Mouse (Mus musculus) kidney, postnatal 4 days (tissue): ENCODE results near the gene Inava.

Experiments
- DNase-seq, 2 experiments: peaks; one replicate each; pipeline ENCODE4 v3.0.0; 2021; ENCODE audit warnings: mixed read lengths in 2 of 2

Gene Inava

GRCm38 (mm10) chr1:136230201-136230600, 3.9 kb downstream of the Inava start:
- DNase-seq, result peak; percentile 57 to 78

- peak; percentile 66 to 79 for DNase-seq
Measured at GRCm38 (mm10) chr1:136229040-136229373, 5.1 kb downstream of the Inava start.

- peak; percentile 65 to 84 for DNase-seq
Measured at GRCm38 (mm10) chr1:136228328-136229039, 5.6 kb downstream of the Inava start.

- peak; percentile 69 to 80 for DNase-seq
Measured at GRCm38 (mm10) chr1:136227870-136228269, 6.2 kb downstream of the Inava start.

GRCm38 (mm10) chr1:136226626-136227025, 7.4 kb downstream of the Inava start:
- DNase-seq, result no peak

- DNase-seq, result no peak
Measured at GRCm38 (mm10) chr1:136225846-136226245, 8.2 kb downstream of the Inava start.

- DNase-seq, result no peak
Measured at GRCm38 (mm10) chr1:136223758-136224342, 10.2 kb downstream of the Inava start.

GRCm38 (mm10) chr1:136222386-136222785, 11.7 kb downstream of the Inava start:
- no peak for DNase-seq

- peak; percentile 36 to 56 for DNase-seq
Measured at GRCm38 (mm10) chr1:136220037-136220871, 13.8 kb downstream of the Inava start.

- no peak for DNase-seq
Measured at GRCm38 (mm10) chr1:136214304-136214703, 19.8 kb downstream of the Inava start.

GRCm38 (mm10) chr1:136212803-136213202, 21.3 kb downstream of the Inava start, which contains the start of gene Mroh3:
Gene Mroh3 (minus strand): TSS chr1:136212828.
- no peak for DNase-seq

- DNase-seq, result no peak
Measured at GRCm38 (mm10) chr1:136190033-136190432, 44.0 kb downstream of the Inava start.

GRCm38 (mm10) chr1:136179511-136180001, 54.5 kb downstream of the Inava start:
- no peak for DNase-seq

- DNase-seq, result no peak
Measured at GRCm38 (mm10) chr1:136178741-136179140, 55.3 kb downstream of the Inava start.

- DNase-seq, result peak in 1 of 2 experiments; percentile 38
Measured at GRCm38 (mm10) chr1:136177085-136177484, 57.0 kb downstream of the Inava start.

- DNase-seq, result peak; percentile 37 to 59
Measured at GRCm38 (mm10) chr1:136175183-136175582, 58.9 kb downstream of the Inava start.

- peak; percentile 40 to 68 for DNase-seq
Measured at GRCm38 (mm10) chr1:136174101-136174606, 59.9 kb downstream of the Inava start.

GRCm38 (mm10) chr1:136172696-136173095, 61.4 kb downstream of the Inava start:
- DNase-seq, result peak; percentile 34 to 62

GRCm38 (mm10) chr1:136170109-136170508, 64.0 kb downstream of the Inava start:
- peak; percentile 84 to 88 for DNase-seq

GRCm38 (mm10) chr1:136167657-136168056, 66.4 kb downstream of the Inava start:
- DNase-seq, result peak; percentile 56 to 70

GRCm38 (mm10) chr1:136165436-136165835, 68.6 kb downstream of the Inava start:
- no peak for DNase-seq
